Mouse (Mus musculus): ENCODE data around the gene Osbpl3. TPM values are rescaled to one million over a fixed set of nuclear protein-coding genes. Genes with fewer than 3 reads are reported as not detected.

The Osbpl3 gene
- polyA plus RNA-seq, 1 experiment from 2014 or later: 19.7 TPM

- Histone ChIP-seq H3K9ac (ENCODE audit: low read length) (no peak overlapping the region), H3K4me2 (ENCODE audit: low read depth, low read length) (no peak overlapping the region), H3K27me3 (ENCODE audit: control insufficient read depth, insufficient read depth, low read length) (no peaks in the 10 kb centered on the region), H3K36me3 (ENCODE audit: control insufficient read depth, insufficient read depth) (no peaks in the 10 kb centered on the region; the same call in 1 of the 2 replicates), H3K4me3 (ENCODE audit: low read length) (no peak overlapping the region), H3K4me1 (ENCODE audit: control insufficient read depth, insufficient read depth, low read length) (peaks cover 14% of the 10 kb centered on the region), H3K9me3 (replicated peaks; ENCODE audit: control insufficient read depth, low read length) (no peaks in the 10 kb centered on the region), H3K27ac (ENCODE audit: low read length) (peak overlapping the region; percentile 66; the same call in 1 of the 2 replicates)
- WGBS: 69% methylated on average over 10 of the region's 10 CpGs
- ATAC-seq (replicated peaks; ENCODE audit: extremely low read depth, insufficient read depth, low FRiP score): no peak
Measured at GRCm38 (mm10) chr6:50419518-50420290, 36.3 kb downstream of the Osbpl3 start.

- Histone ChIP-seq H3K27ac (ENCODE audit: low read length) (no peak overlapping the region), H3K4me3 (ENCODE audit: low read length) (no peak overlapping the region), H3K4me1 (ENCODE audit: control insufficient read depth, insufficient read depth, low read length) (peaks cover 20% of the 10 kb centered on the region), H3K9ac (ENCODE audit: low read length) (no peak overlapping the region), H3K9me3 (replicated peaks; ENCODE audit: control insufficient read depth, low read length) (no peaks in the 10 kb centered on the region), H3K27me3 (ENCODE audit: control insufficient read depth, insufficient read depth, low read length) (no peaks in the 10 kb centered on the region), H3K36me3 (ENCODE audit: control insufficient read depth, insufficient read depth) (no peaks in the 10 kb centered on the region; the same call in 1 of the 2 replicates), H3K4me2 (ENCODE audit: low read depth, low read length) (no peak overlapping the region)
- 72% methylated on average over 4 of the region's 4 CpGs for WGBS
- ATAC-seq (replicated peaks; ENCODE audit: extremely low read depth, insufficient read depth, low FRiP score): no peak
Measured at GRCm38 (mm10) chr6:50418951-50419350, 37.0 kb downstream of the Osbpl3 start.

DNA sequence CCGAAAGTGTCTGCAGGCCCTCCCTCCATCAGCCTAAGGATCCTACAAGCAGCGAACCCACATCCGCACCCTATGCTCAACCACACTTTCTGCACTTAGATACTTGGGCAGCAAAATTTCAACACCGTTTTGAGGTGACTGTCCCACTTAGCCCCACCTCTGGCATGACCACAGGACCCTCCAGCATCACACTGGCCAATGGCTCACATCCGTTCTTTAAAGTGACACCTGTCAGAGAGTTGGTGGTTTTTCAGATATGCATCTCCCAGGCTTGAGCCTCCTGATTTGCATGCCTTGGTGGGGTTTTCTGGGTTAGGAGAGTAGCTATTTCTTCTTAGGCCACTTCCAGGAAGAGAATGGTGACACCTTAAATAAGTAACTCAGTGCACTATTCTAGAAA is 39.1 kb downstream of the Osbpl3 start:
- no peaks in the 10 kb centered on the region for H3K9me3 ChIP-seq (replicated peaks; ENCODE audit: control insufficient read depth, low read length)
- no peaks in the 10 kb centered on the region for H3K27me3 ChIP-seq (ENCODE audit: control insufficient read depth, insufficient read depth, low read length)
- H3K4me1 ChIP-seq (ENCODE audit: control insufficient read depth, insufficient read depth, low read length): peaks cover 32% of the 10 kb centered on the region
- H3K4me3 ChIP-seq (ENCODE audit: low read length): no peak overlapping the region
- H3K9ac ChIP-seq (ENCODE audit: low read length): no peak overlapping the region
- no peak overlapping the region for H3K27ac ChIP-seq (ENCODE audit: low read length)
- no peak overlapping the region for H3K4me2 ChIP-seq (ENCODE audit: low read depth, low read length)
- no peaks in the 10 kb centered on the region; the same call in 1 of the 2 replicates for H3K36me3 ChIP-seq (ENCODE audit: control insufficient read depth, insufficient read depth)
- no peak for ATAC-seq (replicated peaks; ENCODE audit: extremely low read depth, insufficient read depth, low FRiP score)
- WGBS: 89% methylated on average over 5 of the region's 5 CpGs

DNA sequence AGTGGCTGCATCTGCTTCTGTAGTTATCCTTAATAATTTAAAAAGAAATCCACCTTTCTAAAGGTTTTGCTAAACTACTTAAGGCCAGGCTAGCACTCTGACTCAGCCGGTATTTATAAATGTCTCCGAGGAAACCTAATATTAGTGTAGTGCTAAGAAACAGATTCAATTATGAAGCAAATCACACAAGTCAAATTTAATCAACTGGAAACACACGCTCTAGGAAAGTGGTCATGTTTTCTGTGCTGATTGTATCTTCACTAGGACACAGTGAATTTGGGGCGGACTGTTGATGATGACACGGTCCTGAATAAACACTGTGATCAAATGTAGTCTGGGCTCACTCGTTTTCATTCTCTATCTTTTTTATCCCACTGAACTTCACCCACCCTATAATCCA is 40.6 kb downstream of the Osbpl3 start:
- H3K4me3 ChIP-seq (ENCODE audit: low read length): no peak overlapping the region
- peaks cover 32% of the 10 kb centered on the region for H3K4me1 ChIP-seq (ENCODE audit: control insufficient read depth, insufficient read depth, low read length)
- no peaks in the 10 kb centered on the region; the same call in 1 of the 2 replicates for H3K36me3 ChIP-seq (ENCODE audit: control insufficient read depth, insufficient read depth)
- H3K4me2 ChIP-seq (ENCODE audit: low read depth, low read length): no peak overlapping the region
- no peak overlapping the region for H3K9ac ChIP-seq (ENCODE audit: low read length)
- H3K27me3 ChIP-seq (ENCODE audit: control insufficient read depth, insufficient read depth, low read length): no peaks in the 10 kb centered on the region
- ATAC-seq (replicated peaks; ENCODE audit: extremely low read depth, insufficient read depth, low FRiP score): no peak
- H3K27ac ChIP-seq (ENCODE audit: low read length): no peak overlapping the region
- 74% methylated on average over 6 of the region's 6 CpGs for WGBS
- H3K9me3 ChIP-seq (replicated peaks; ENCODE audit: control insufficient read depth, low read length): no peaks in the 10 kb centered on the region

DNA sequence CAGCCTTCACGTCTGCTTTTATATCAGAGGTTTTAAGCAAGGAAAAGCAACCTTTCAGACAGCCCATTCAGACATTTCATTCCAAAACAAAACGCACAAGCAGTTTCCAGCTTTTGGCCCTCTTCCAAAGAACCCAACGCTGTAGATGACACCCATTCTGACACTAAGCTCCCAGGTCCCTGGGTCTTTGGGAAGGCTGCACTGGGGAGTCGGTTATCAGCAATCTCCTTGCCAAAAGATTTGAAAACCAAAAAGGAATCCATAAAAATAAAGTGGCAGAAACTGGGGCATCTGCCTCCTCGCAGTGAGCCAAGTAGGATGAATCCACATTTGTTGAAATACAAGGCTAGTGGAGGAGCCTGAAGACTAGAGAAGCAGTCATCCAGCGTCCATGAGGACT is 41.5 kb downstream of the Osbpl3 start:
- Histone ChIP-seq H3K4me3 (ENCODE audit: low read length) (no peak overlapping the region), H3K27me3 (ENCODE audit: control insufficient read depth, insufficient read depth, low read length) (no peaks in the 10 kb centered on the region), H3K4me2 (ENCODE audit: low read depth, low read length) (no peak overlapping the region), H3K9me3 (replicated peaks; ENCODE audit: control insufficient read depth, low read length) (no peaks in the 10 kb centered on the region), H3K9ac (ENCODE audit: low read length) (no peak overlapping the region), H3K27ac (ENCODE audit: low read length) (peak overlapping the region; percentile 54), H3K4me1 (ENCODE audit: control insufficient read depth, insufficient read depth, low read length) (peaks cover 27% of the 10 kb centered on the region), H3K36me3 (ENCODE audit: control insufficient read depth, insufficient read depth) (no peaks in the 10 kb centered on the region; the same call in 1 of the 2 replicates)
- 38% methylated on average over 6 of the region's 6 CpGs for WGBS
- no peak for ATAC-seq (replicated peaks; ENCODE audit: extremely low read depth, insufficient read depth, low FRiP score)

DNA sequence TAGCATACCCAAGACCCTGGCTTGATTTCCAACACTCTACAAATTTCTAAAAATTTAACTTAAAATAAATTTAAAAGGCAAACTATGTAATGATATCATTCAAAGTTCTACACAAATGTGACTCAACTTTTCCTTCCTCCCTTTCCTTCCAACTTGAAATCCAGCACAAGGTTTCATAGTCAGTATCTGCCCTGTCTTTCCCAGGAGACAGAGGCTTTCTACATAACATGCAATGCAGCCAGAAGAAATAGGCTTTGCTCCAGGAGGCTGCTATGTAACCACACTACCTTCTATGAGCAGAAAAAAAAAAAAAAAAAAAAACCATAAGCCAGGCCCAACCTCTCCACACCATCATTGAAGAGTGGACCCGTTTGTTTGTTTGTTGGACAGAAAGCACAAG is 42.6 kb downstream of the Osbpl3 start:
- WGBS: 79% methylated on average over 1 of the region's 1 CpGs
- H3K4me3 ChIP-seq (ENCODE audit: low read length): no peak overlapping the region
- no peak overlapping the region for H3K4me2 ChIP-seq (ENCODE audit: low read depth, low read length)
- peaks cover 23% of the 10 kb centered on the region for H3K4me1 ChIP-seq (ENCODE audit: control insufficient read depth, insufficient read depth, low read length)
- H3K9ac ChIP-seq (ENCODE audit: low read length): no peak overlapping the region
- no peak for ATAC-seq (replicated peaks; ENCODE audit: extremely low read depth, insufficient read depth, low FRiP score)
- H3K27ac ChIP-seq (ENCODE audit: low read length): no peak overlapping the region
- H3K36me3 ChIP-seq (ENCODE audit: control insufficient read depth, insufficient read depth): no peaks in the 10 kb centered on the region; the same call in 1 of the 2 replicates
- H3K9me3 ChIP-seq (replicated peaks; ENCODE audit: control insufficient read depth, low read length): no peaks in the 10 kb centered on the region
- no peaks in the 10 kb centered on the region for H3K27me3 ChIP-seq (ENCODE audit: control insufficient read depth, insufficient read depth, low read length)

DNA sequence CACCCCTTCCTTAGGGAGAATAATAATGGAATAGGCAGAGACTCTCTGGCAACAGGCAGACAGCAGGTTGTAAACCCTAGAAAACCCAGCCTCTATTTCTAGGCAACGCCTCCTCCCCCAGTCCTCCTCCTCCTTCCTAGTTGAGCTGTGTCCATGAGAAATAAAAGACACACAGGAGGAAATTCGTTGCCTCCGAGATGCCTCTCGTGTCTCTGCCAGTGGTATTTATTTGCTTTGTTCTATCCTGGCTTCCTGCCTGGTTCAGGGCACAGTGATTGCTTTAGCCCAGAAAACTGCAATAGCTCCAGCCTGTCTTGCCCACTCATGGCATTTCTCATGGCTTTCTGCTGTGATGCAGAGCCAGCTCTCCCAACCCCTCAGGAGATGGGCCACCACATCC is 43.8 kb downstream of the Osbpl3 start:
- Histone ChIP-seq H3K27ac (ENCODE audit: low read length) (peak overlapping the region; percentile 35), H3K27me3 (ENCODE audit: control insufficient read depth, insufficient read depth, low read length) (no peaks in the 10 kb centered on the region), H3K9ac (ENCODE audit: low read length) (no peak overlapping the region), H3K36me3 (ENCODE audit: control insufficient read depth, insufficient read depth) (no peaks in the 10 kb centered on the region; the same call in 1 of the 2 replicates), H3K4me3 (ENCODE audit: low read length) (no peak overlapping the region), H3K9me3 (replicated peaks; ENCODE audit: control insufficient read depth, low read length) (no peaks in the 10 kb centered on the region), H3K4me2 (ENCODE audit: low read depth, low read length) (no peak overlapping the region), H3K4me1 (ENCODE audit: control insufficient read depth, insufficient read depth, low read length) (peaks cover 23% of the 10 kb centered on the region)
- 23% methylated on average over 4 of the region's 4 CpGs for WGBS
- ATAC-seq (replicated peaks; ENCODE audit: extremely low read depth, insufficient read depth, low FRiP score): no peak

DNA sequence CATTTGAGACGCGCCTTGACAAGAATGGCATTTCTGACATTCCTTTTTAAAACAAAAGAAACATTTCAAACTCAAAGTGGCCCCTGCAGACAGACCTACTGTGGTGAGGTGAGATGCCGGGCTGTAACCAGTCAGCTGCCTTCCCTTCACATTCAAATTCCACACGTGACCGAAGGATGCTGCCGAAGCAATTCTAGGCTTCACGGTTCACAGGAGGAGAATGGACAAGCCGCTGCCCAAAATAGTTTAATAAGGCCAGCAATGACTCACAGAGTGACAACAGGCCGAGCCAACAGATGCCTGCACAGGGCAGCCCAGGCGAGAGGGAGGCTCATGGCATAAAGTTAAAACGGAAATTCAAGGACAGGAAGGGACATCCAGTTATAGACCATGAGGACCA is 51.3 kb downstream of the Osbpl3 start:
- peak overlapping the region; percentile 13; the same call in 1 of the 2 replicates for H3K4me3 ChIP-seq (ENCODE audit: low read length)
- ATAC-seq (replicated peaks; ENCODE audit: extremely low read depth, insufficient read depth, low FRiP score): peak; percentile 87
- H3K4me1 ChIP-seq (ENCODE audit: control insufficient read depth, insufficient read depth, low read length): peaks cover 30% of the 10 kb centered on the region
- no peaks in the 10 kb centered on the region for H3K9me3 ChIP-seq (replicated peaks; ENCODE audit: control insufficient read depth, low read length)
- no peak overlapping the region for H3K9ac ChIP-seq (ENCODE audit: low read length)
- no peaks in the 10 kb centered on the region for H3K36me3 ChIP-seq (ENCODE audit: control insufficient read depth, insufficient read depth)
- H3K4me2 ChIP-seq (ENCODE audit: low read depth, low read length): peak overlapping the region; percentile 33; the same call in 1 of the 2 replicates
- WGBS: 48% methylated on average over 11 of the region's 11 CpGs
- H3K27ac ChIP-seq (ENCODE audit: low read length): peak overlapping the region; percentile 92
- H3K27me3 ChIP-seq (ENCODE audit: control insufficient read depth, insufficient read depth, low read length): no peaks in the 10 kb centered on the region

DNA sequence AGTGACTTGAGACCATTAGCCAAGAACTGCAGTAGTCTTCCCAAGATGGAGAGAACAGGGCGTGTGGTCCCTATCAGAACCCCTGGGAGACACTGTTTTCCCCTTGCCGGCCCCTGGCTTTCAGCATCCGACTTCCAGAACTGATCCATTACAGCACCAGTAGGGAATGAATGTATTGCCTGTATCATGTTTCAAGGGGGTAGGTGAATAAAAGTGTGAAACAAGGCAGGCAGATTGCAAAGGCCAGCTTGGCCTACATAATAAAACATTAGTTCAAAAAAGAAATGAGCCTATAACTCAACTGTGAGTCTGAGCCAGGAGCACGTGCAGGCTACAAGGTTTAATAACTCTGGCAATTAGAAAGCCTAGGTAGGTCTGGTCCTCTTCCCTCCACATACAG is 52.5 kb downstream of the Osbpl3 start:
- no peak overlapping the region for H3K9ac ChIP-seq (ENCODE audit: low read length)
- H3K4me2 ChIP-seq (ENCODE audit: low read depth, low read length): no peak overlapping the region
- no peak overlapping the region for H3K4me3 ChIP-seq (ENCODE audit: low read length)
- peaks cover 30% of the 10 kb centered on the region for H3K4me1 ChIP-seq (ENCODE audit: control insufficient read depth, insufficient read depth, low read length)
- H3K36me3 ChIP-seq (ENCODE audit: control insufficient read depth, insufficient read depth): no peaks in the 10 kb centered on the region
- no peaks in the 10 kb centered on the region for H3K9me3 ChIP-seq (replicated peaks; ENCODE audit: control insufficient read depth, low read length)
- WGBS: 71% methylated on average over 4 of the region's 4 CpGs
- no peaks in the 10 kb centered on the region for H3K27me3 ChIP-seq (ENCODE audit: control insufficient read depth, insufficient read depth, low read length)
- no peak for ATAC-seq (replicated peaks; ENCODE audit: extremely low read depth, insufficient read depth, low FRiP score)
- no peak overlapping the region for H3K27ac ChIP-seq (ENCODE audit: low read length)
